Mouse (Mus musculus) left cerebral cortex, adult 2 months (tissue): ENCODE results near the gene Tgfbi. TPM values are rescaled to one million over a fixed set of nuclear protein-coding genes. Genes with fewer than 3 reads are reported as not detected.
A peak's percentile ranks its signal among the peaks of the same experiment; 100 is the strongest.

Experiments used
- DNase-seq, 2 experiments: peaks; one replicate each; pipeline ENCODE4 v3.0.0; 2021 to 2022; ENCODE audit warnings: low spot score in 2 of 2, mixed read lengths in 1 of 2; ENCODE audit errors: extremely low spot score in 1 of 2
- H3K27ac ChIP-seq: fragments of 200-600 bp; 2 replicates; pipeline ENCODE4 v1.8.1; 2022
- H3K4me3 ChIP-seq: fragments of 200-600 bp; 2 replicates; pipeline ENCODE4 v1.8.1; 2022
- CTCF ChIP-seq: fragments of 200-600 bp; IDR thresholded peaks from 2 replicates; pipeline ENCODE4 v1.8.1; 2022; ENCODE audit warnings: antibody characterized with exemption, mild to moderate bottlenecking, moderate library complexity
- intact Hi-C: fragments of 180-260 bp; cut with DNase I; formaldehyde crosslinking; loops from one replicate; pipeline ENCODE4 v1.15.1; 2025
- total RNA-seq, 2 experiments: library from RNA; stranded (reverse); gene quantifications; 2 replicates each; pipeline ENCODE4 v1.2.3; 2021

Gene Tgfbi
- total RNA-seq, 2 experiments from 2014 or later = 3.8 to 5.1 TPM

- H3K4me3 ChIP-seq = no peak overlapping the region
- H3K27ac ChIP-seq = no peak overlapping the region
- intact Hi-C loops = no loop called here
- TF ChIP-seq CTCF = no peak
- DNase-seq = no peak
These were observed 7.1 kb downstream of the Tgfbi start for GRCm38 (mm10) chr13:56616386-56616785.

GRCm38 (mm10) chr13:56617197-56617596, 7.9 kb downstream of the Tgfbi start:
- Histone ChIP-seq H3K4me3 (no peak overlapping the region), H3K27ac (no peak overlapping the region)
- DNase-seq = no peak
- intact Hi-C loops = no loop called here
- no peak for TF ChIP-seq CTCF

GRCm38 (mm10) chr13:56622201-56622757, 13.0 kb downstream of the Tgfbi start:
- TF ChIP-seq CTCF = no peak
- Histone ChIP-seq H3K27ac (no peak overlapping the region), H3K4me3 (no peak overlapping the region)
- no peak for DNase-seq
- intact Hi-C loops = no loop called here

GRCm38 (mm10) chr13:56626524-56626923, 17.2 kb downstream of the Tgfbi start:
- intact Hi-C loops = no loop called here
- Histone ChIP-seq H3K27ac (no peak overlapping the region), H3K4me3 (no peak overlapping the region)
- TF ChIP-seq CTCF = no peak
- DNase-seq = no peak

GRCm38 (mm10) chr13:56630081-56630480, 20.8 kb downstream of the Tgfbi start:
- no peak overlapping the region for H3K27ac ChIP-seq
- no peak overlapping the region for H3K4me3 ChIP-seq
- intact Hi-C loops = no loop called here
- DNase-seq = no peak
- no peak for TF ChIP-seq CTCF

- intact Hi-C loops = no loop called here
- no peak for TF ChIP-seq CTCF
- Histone ChIP-seq H3K4me3 (no peak overlapping the region), H3K27ac (no peak overlapping the region)
- DNase-seq = no peak
These were observed 21.2 kb downstream of the Tgfbi start for GRCm38 (mm10) chr13:56630552-56630951.

- no peak for TF ChIP-seq CTCF
- H3K27ac ChIP-seq = no peak overlapping the region
- DNase-seq = no peak
- intact Hi-C loops = no loop called here
- H3K4me3 ChIP-seq = no peak overlapping the region
These were observed 22.0 kb downstream of the Tgfbi start for GRCm38 (mm10) chr13:56631332-56631731.

GRCm38 (mm10) chr13:56634139-56634615, 24.9 kb downstream of the Tgfbi start:
- H3K4me3 ChIP-seq = no peak overlapping the region
- no peak for TF ChIP-seq CTCF
- DNase-seq = no peak
- intact Hi-C loops = no loop called here
- H3K27ac ChIP-seq = no peak overlapping the region

GRCm38 (mm10) chr13:56634920-56635319, 25.6 kb downstream of the Tgfbi start:
- DNase-seq = no peak
- Histone ChIP-seq H3K27ac (no peak overlapping the region), H3K4me3 (no peak overlapping the region)
- intact Hi-C loops = no loop called here
- TF ChIP-seq CTCF = no peak

GRCm38 (mm10) chr13:56637027-56637426, 27.7 kb downstream of the Tgfbi start:
- no peak for DNase-seq
- H3K27ac ChIP-seq = no peak overlapping the region
- intact Hi-C loops = no loop called here
- no peak for TF ChIP-seq CTCF
- no peak overlapping the region for H3K4me3 ChIP-seq

GRCm38 (mm10) chr13:56641746-56642145, 32.4 kb downstream of the Tgfbi start:
- intact Hi-C loops = loop anchor here (1.0 to 5.0 kb wide), 4 partner anchors 23 to 164 kb away; no protein-coding TSS in a partner anchor
- H3K4me3 ChIP-seq = no peak overlapping the region
- peak; percentile 58 for TF ChIP-seq CTCF
- DNase-seq = no peak
- no peak overlapping the region for H3K27ac ChIP-seq

GRCm38 (mm10) chr13:56644031-56644430, 34.7 kb downstream of the Tgfbi start:
- Histone ChIP-seq H3K27ac (no peak overlapping the region), H3K4me3 (no peak overlapping the region)
- TF ChIP-seq CTCF = no peak
- no peak for DNase-seq
- intact Hi-C loops = loop anchor here (5.0 kb wide), 3 partner anchors 67 to 167 kb away; no protein-coding TSS in a partner anchor

- no peak for TF ChIP-seq CTCF
- DNase-seq = no peak
- intact Hi-C loops = no loop called here
- no peak overlapping the region for H3K27ac ChIP-seq
- H3K4me3 ChIP-seq = no peak overlapping the region
These were observed 36.4 kb downstream of the Tgfbi start for GRCm38 (mm10) chr13:56645744-56646143.
